Mouse (Mus musculus): ENCODE results near the gene Tmem53. TPM values are rescaled to one million over a fixed set of nuclear protein-coding genes. Genes with fewer than 3 reads are reported as not detected.

Tmem53 gene
- polyA plus RNA-seq, 1 experiment = 7.0 TPM

DNA sequence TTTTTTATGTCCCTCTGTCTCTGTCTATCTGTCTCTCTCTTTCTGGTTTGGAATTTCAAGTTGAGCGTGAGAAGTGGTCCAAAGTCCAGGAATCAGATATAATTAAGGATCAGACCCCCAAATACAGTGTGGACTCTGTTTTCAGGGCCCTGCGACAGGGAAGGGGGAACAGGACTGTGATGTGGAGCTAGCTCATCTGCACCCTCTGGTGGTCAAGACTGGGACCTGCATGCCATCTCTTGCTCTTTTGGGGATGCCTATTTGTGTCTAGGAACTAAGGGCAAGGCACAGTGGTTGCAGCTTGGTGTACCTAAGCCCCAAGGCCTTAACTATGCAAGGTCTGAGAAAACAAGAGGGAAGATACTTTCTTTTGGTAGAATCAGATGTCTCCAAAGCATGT lies 15.5 kb downstream of the Tmem53 start:
- DNase-seq = peak; percentile 59 to 73
- WGBS = 11% methylated on average over 2 of the region's 2 CpGs
- TF ChIP-seq POLR2A (IDR thresholded peaks at IDR 0.05; ENCODE audit: borderline replicate concordance, insufficient read depth, low read length) (no peak), CTCF (IDR thresholded peaks at IDR 0.05; ENCODE audit: borderline replicate concordance, insufficient read depth, low read depth, low read length) (peak; percentile 97)
- H3K4me1 ChIP-seq (ENCODE audit: control insufficient read depth, insufficient read depth, low read length) = no peaks in the 10 kb centered on the region
- H3K27ac ChIP-seq (ENCODE audit: insufficient read depth, low read length) = no peak overlapping the region
- H3K4me3 ChIP-seq (replicated peaks; ENCODE audit: insufficient read depth, low read depth, low read length) = no peak overlapping the region
- no peaks in the 10 kb centered on the region for H3K27me3 ChIP-seq (ENCODE audit: control insufficient read depth, insufficient read depth, low read length)

DNA sequence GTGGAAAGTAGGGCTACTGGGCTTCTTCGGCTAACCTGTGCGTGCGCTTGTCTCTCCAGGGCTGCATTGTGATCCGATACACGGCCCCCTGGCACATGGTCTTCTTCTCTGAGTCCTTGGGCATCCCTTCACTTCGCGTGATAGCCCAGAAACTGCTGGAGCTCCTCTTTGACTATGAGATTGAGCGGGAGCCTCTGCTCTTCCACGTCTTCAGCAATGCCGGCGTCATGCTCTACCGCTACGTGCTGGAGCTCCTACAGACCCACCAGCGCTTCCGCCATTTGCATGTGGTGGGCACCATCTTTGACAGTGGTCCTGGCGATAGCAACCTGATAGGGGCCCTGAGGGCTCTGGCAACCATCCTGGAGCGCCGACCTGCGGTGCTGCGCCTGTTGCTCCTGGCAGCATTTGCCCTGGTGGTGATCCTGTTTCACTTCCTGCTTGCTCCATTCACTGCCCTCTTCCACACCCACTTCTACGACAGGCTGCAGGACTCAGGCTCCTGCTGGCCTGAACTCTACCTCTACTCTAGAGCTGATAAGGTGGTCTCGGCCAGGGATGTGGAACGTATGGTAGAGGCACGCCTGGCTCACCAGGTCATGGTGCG lies 16.2 kb downstream of the Tmem53 start:
- Histone ChIP-seq H3K27me3 (ENCODE audit: control insufficient read depth, insufficient read depth, low read length) (no peaks in the 10 kb centered on the region), H3K4me3 (replicated peaks; ENCODE audit: insufficient read depth, low read depth, low read length) (no peak overlapping the region), H3K4me1 (ENCODE audit: control insufficient read depth, insufficient read depth, low read length) (no peaks in the 10 kb centered on the region), H3K27ac (ENCODE audit: insufficient read depth, low read length) (no peak overlapping the region)
- WGBS = 85% methylated on average over 25 of the region's 25 CpGs
- TF ChIP-seq POLR2A (IDR thresholded peaks at IDR 0.05; ENCODE audit: borderline replicate concordance, insufficient read depth, low read length) (no peak), CTCF (IDR thresholded peaks at IDR 0.05; ENCODE audit: borderline replicate concordance, insufficient read depth, low read depth, low read length) (no peak)
- DNase-seq = no peak

DNA sequence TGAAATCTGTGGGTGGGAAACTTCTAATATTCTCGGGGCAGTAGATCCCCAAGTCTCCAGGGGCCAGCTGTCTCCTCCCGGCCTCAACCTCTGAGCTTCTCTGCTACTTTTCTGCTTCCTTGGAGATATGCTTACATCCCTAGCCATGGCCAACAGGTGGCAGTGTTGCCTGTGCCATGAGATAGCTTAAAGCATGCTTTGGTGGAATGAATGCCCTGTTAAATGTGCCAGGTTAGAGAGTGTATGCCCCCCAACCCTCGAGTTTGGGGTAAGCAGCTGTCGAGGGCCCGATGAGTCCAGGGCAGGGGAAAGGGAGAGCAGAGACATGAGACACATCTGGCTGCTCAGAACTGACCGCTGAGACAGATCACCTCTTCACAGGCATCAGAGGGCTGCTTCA lies 18.5 kb downstream of the Tmem53 start:
- no peak overlapping the region for H3K27ac ChIP-seq (ENCODE audit: insufficient read depth, low read length)
- TF ChIP-seq CTCF (IDR thresholded peaks at IDR 0.05; ENCODE audit: borderline replicate concordance, insufficient read depth, low read depth, low read length) = peak; percentile 89
- no peak for TF ChIP-seq POLR2A (IDR thresholded peaks at IDR 0.05; ENCODE audit: borderline replicate concordance, insufficient read depth, low read length)
- 5% methylated on average over 6 of the region's 6 CpGs for WGBS
- no peaks in the 10 kb centered on the region for H3K4me1 ChIP-seq (ENCODE audit: control insufficient read depth, insufficient read depth, low read length)
- no peak overlapping the region for H3K4me3 ChIP-seq (replicated peaks; ENCODE audit: insufficient read depth, low read depth, low read length)
- peak; percentile 53 to 68 for DNase-seq
- no peaks in the 10 kb centered on the region for H3K27me3 ChIP-seq (ENCODE audit: control insufficient read depth, insufficient read depth, low read length)

DNA sequence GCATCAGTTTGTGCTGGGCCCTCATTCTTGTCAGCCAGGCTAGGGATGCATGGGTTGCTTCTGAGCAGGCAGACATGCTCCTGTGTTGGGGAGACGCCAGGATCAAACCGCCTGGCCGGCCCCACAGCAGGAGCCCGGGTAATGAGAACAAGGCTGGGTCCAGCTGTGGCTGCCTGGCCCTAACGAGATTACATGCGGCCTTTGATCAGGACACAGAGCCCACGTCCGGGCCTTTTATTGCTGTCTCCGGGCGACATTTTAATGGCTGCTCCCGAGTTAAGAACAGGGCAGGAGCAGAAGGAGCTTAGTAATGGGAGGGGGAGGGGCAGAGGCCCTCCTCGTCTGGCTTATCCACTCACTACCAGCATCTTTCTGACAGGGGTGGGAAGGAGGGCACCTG lies 20.7 kb downstream of the Tmem53 start:
- Histone ChIP-seq H3K27me3 (ENCODE audit: control insufficient read depth, insufficient read depth, low read length) (no peaks in the 10 kb centered on the region), H3K4me3 (replicated peaks; ENCODE audit: insufficient read depth, low read depth, low read length) (no peak overlapping the region), H3K27ac (ENCODE audit: insufficient read depth, low read length) (no peak overlapping the region), H3K4me1 (ENCODE audit: control insufficient read depth, insufficient read depth, low read length) (no peaks in the 10 kb centered on the region)
- WGBS = 25% methylated on average over 12 of the region's 12 CpGs
- TF ChIP-seq POLR2A (IDR thresholded peaks at IDR 0.05; ENCODE audit: borderline replicate concordance, insufficient read depth, low read length) = no peak
- no peak for TF ChIP-seq CTCF (IDR thresholded peaks at IDR 0.05; ENCODE audit: borderline replicate concordance, insufficient read depth, low read depth, low read length)
- peak in 1 of 2 experiments; percentile 11 for DNase-seq

DNA sequence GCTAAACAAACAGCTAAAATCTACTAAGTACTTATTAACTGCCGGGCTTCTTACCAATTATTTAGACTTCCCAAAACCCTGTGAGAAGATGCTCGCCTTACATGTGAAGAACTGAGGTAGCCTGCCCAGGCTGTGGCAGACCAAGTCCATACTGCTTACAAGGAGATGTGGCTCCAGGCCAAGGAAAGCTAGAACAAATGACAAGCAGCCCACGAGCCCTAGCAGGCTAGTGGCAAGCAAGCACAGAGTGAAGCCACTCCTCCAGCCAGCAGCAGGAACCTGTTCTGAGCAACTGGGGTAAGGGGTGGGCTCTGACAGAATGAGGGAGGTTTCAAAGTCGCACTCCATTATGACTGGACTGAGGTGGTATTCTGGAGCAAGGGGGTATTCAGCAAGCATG lies 23.0 kb downstream of the Tmem53 start:
- no peak for TF ChIP-seq CTCF (IDR thresholded peaks at IDR 0.05; ENCODE audit: borderline replicate concordance, insufficient read depth, low read depth, low read length)
- TF ChIP-seq POLR2A (IDR thresholded peaks at IDR 0.05; ENCODE audit: borderline replicate concordance, insufficient read depth, low read length) = no peak
- DNase-seq = no peak
- no peak overlapping the region for H3K4me3 ChIP-seq (replicated peaks; ENCODE audit: insufficient read depth, low read depth, low read length)
- no peak overlapping the region for H3K27ac ChIP-seq (ENCODE audit: insufficient read depth, low read length)
- 74% methylated on average over 4 of the region's 4 CpGs for WGBS
- H3K27me3 ChIP-seq (ENCODE audit: control insufficient read depth, insufficient read depth, low read length) = no peaks in the 10 kb centered on the region
- H3K4me1 ChIP-seq (ENCODE audit: control insufficient read depth, insufficient read depth, low read length) = no peaks in the 10 kb centered on the region

DNA sequence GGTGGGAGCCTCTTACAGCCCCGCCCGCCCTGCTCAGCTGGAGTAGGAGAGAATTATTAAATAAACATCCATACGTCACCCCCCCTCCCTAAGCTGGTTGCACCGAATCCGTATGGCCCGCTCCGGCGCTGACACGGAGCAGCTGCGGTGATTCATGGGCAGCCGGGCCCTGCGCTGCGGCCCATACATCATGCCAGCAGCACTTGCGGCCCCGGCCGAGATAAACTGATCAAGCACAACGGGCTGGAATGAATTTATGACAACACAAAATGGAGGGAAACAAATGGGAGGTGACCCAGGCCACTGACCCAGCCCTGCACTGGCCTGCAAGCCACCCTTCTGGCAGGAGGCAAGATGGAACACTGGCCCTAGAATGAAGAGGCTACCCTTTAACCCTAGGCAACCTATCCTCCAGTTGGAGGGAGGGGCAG lies 24.5 kb downstream of the Tmem53 start:
- no peaks in the 10 kb centered on the region for H3K27me3 ChIP-seq (ENCODE audit: control insufficient read depth, insufficient read depth, low read length)
- no peaks in the 10 kb centered on the region for H3K4me1 ChIP-seq (ENCODE audit: control insufficient read depth, insufficient read depth, low read length)
- H3K4me3 ChIP-seq (replicated peaks; ENCODE audit: insufficient read depth, low read depth, low read length) = no peak overlapping the region
- 94% methylated on average over 17 of the region's 17 CpGs for WGBS
- TF ChIP-seq CTCF (IDR thresholded peaks at IDR 0.05; ENCODE audit: borderline replicate concordance, insufficient read depth, low read depth, low read length) (no peak), POLR2A (IDR thresholded peaks at IDR 0.05; ENCODE audit: borderline replicate concordance, insufficient read depth, low read length) (no peak)
- DNase-seq = no peak
- no peak overlapping the region; the same call in 1 of the 2 replicates for H3K27ac ChIP-seq (ENCODE audit: insufficient read depth, low read length)

DNA sequence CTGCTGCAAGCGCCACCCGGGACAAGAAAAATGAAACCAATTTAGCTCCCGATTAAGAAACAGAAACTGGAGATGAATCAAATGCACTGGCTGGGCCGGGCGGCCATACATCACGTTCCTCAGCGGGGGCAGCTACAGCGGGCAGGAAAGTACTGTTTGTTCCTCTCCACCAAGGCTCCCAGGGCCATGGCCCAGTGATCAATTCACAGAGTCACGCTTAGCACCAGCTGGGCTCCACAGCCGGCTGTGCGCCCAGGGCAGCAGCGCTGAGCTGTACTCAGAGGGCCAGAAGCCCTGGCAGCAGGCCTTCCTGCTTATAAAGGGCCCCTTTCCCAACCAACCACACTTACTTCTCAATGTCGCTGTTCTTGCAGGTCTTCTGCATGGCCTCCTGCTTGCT lies 25.3 kb downstream of the Tmem53 start:
- 55% methylated on average over 13 of the region's 13 CpGs for WGBS

DNA sequence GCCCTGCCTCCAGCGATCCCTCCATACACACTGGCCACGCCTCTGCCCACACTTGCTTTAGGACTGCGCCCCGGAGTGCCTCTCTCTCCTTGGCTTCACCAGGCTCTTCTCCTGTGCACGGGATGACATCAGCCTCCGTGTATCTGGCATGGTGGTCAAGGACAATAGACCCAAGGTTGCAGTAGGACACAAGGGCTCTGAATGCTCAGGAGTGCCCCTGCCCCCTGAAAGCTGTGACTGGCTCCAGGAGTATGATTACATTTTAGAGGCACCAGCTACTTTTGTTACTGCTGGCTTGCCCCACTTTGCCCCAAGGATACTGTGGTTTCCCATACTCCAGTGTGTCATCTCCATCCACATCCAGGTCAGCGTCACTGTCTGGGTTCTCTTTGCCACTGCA lies 25.9 kb downstream of the Tmem53 start:
- TF ChIP-seq CTCF (IDR thresholded peaks at IDR 0.05; ENCODE audit: borderline replicate concordance, insufficient read depth, low read depth, low read length) (no peak), POLR2A (IDR thresholded peaks at IDR 0.05; ENCODE audit: borderline replicate concordance, insufficient read depth, low read length) (no peak)
- no peak overlapping the region for H3K4me3 ChIP-seq (replicated peaks; ENCODE audit: insufficient read depth, low read depth, low read length)
- H3K27me3 ChIP-seq (ENCODE audit: control insufficient read depth, insufficient read depth, low read length) = no peaks in the 10 kb centered on the region
- peak overlapping the region; percentile 35; the same call in 1 of the 2 replicates for H3K27ac ChIP-seq (ENCODE audit: insufficient read depth, low read length)
- no peak for DNase-seq
- H3K4me1 ChIP-seq (ENCODE audit: control insufficient read depth, insufficient read depth, low read length) = no peaks in the 10 kb centered on the region
- 82% methylated on average over 7 of the region's 7 CpGs for WGBS

More for the DNA sequence above, 25.3 kb downstream of the Tmem53 start:
- H3K27me3 ChIP-seq (ENCODE audit: control insufficient read depth, insufficient read depth, low read length) = no peaks in the 10 kb centered on the region
- H3K4me1 ChIP-seq (ENCODE audit: control insufficient read depth, insufficient read depth, low read length) = no peaks in the 10 kb centered on the region
- DNase-seq = peak; percentile 19 to 45
- H3K27ac ChIP-seq (ENCODE audit: insufficient read depth, low read length) = peak overlapping the region; percentile 35; the same call in 1 of the 2 replicates
- no peak overlapping the region for H3K4me3 ChIP-seq (replicated peaks; ENCODE audit: insufficient read depth, low read depth, low read length)
- TF ChIP-seq POLR2A (IDR thresholded peaks at IDR 0.05; ENCODE audit: borderline replicate concordance, insufficient read depth, low read length) = no peak
- TF ChIP-seq CTCF (IDR thresholded peaks at IDR 0.05; ENCODE audit: borderline replicate concordance, insufficient read depth, low read depth, low read length) = no peak
